Mouse (Mus musculus): ENCODE measurements at regions not wholly inside any gene's neighbourhood (a gene's known extent, or its start where the extent isn't known, plus 50 kb on each side); places are given as distances from the start of the nearest gene placed in this dataset.

DNA sequence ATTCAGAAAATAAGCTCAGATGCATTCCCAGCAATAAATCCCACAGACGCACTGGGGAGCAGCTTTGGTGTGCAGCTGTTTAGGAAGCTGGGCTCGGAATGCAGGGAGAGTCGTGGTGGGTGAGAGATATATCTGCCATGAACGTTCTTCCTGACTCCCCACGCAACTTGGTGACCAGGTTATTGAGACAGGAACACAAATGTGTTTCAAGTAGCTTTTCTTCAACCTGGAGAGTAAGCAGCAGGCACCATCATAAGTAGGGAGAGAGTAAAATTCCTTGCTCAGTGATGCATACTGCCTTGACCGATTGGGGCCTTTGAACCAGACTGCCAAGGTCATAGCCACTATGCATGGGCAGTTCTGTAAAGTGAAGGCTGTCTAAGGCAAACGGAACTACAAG lies 95.6 kb upstream of the Basp1 start:
- Histone ChIP-seq H3K9me3 (replicated peaks; ENCODE audit: insufficient read depth, low read length) (no peaks in the 10 kb centered on the region), H3K27me3 (ENCODE audit: control insufficient read depth in 1 of 2, insufficient read depth in 2 of 2, low read length in 2 of 2) (no peaks in the 10 kb centered on the region), H3K4me1 (ENCODE audit: control insufficient read depth in 1 of 2, insufficient read depth in 2 of 2, low read length in 2 of 2) (no peaks in the 10 kb centered on the region), H3K9ac (ENCODE audit: control insufficient read depth, low read depth, low read length, poor library complexity, severe bottlenecking) (no peak overlapping the region), H3K79me2 (ENCODE audit: control insufficient read depth, insufficient read depth, low read length, poor library complexity) (no peaks in the 10 kb centered on the region), H3K36me3 (ENCODE audit: control insufficient read depth in 1 of 2, insufficient read depth in 2 of 2, low read length in 2 of 2) (no peaks in the 10 kb centered on the region), H3K27ac (ENCODE audit: control insufficient read depth, low read depth, low read length) (no peak overlapping the region), H3K4me3 (ENCODE audit: control insufficient read depth in 1 of 2, insufficient read depth in 1 of 2, low read depth in 2 of 2, low read length in 2 of 2) (no peak overlapping the region)
- TF ChIP-seq POLR2AphosphoS2 (IDR thresholded peaks at IDR 0.05; ENCODE audit: low read length) (no peak), TAL1 (IDR thresholded peaks at IDR 0.05; ENCODE audit: low read length) (no peak), E2F4 (IDR thresholded peaks at IDR 0.05; ENCODE audit: borderline replicate concordance, low read depth, low read length) (no peak), RCOR1 (IDR thresholded peaks at IDR 0.05; ENCODE audit: low read depth, low read length) (no peak)
- DNase-seq (ENCODE audit: low read depth, low spot score) = no peak

DNA sequence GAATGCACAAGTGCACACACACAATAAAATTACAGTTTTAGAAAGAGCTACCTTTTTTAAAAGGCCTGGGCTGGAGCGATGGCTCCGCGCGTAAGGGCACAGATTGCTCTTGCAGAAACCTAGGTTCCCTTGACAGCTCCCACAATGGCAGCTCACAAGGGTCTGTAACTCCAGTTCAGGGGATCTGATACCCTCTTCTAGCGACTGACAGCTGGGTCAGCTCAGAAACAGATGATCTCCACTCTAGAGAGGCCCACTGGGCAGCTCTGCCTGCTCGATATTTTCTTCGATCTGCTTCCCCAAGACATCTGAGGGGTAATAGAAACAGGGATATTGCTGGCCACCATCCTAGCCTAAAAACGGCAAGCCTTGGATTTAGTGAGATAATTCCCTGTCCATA lies 96.0 kb upstream of the Basp1 start:
- no peaks in the 10 kb centered on the region for H3K27me3 ChIP-seq (ENCODE audit: control insufficient read depth in 1 of 2, insufficient read depth in 2 of 2, low read length in 2 of 2)
- H3K9ac ChIP-seq (ENCODE audit: control insufficient read depth, low read depth, low read length, poor library complexity, severe bottlenecking) = no peak overlapping the region
- no peaks in the 10 kb centered on the region for H3K79me2 ChIP-seq (ENCODE audit: control insufficient read depth, insufficient read depth, low read length, poor library complexity)
- DNase-seq (ENCODE audit: low read depth, low spot score) = no peak
- H3K9me3 ChIP-seq (replicated peaks; ENCODE audit: insufficient read depth, low read length) = no peaks in the 10 kb centered on the region
- TF ChIP-seq POLR2AphosphoS5 (IDR thresholded peaks at IDR 0.05; ENCODE audit: borderline replicate concordance, low read depth, low read length) (no peak), UBTF (IDR thresholded peaks at IDR 0.05; ENCODE audit: borderline replicate concordance, insufficient read depth, low read depth, low read length) (no peak), GABPA (IDR thresholded peaks at IDR 0.05; ENCODE audit: low read depth, low read length) (no peak), MYB (IDR thresholded peaks at IDR 0.05; ENCODE audit: low read depth, low read length) (no peak), ZMIZ1 (IDR thresholded peaks at IDR 0.05; ENCODE audit: low read depth, low read length) (no peak)
- H3K27ac ChIP-seq (ENCODE audit: control insufficient read depth, low read depth, low read length) = no peak overlapping the region
- no peaks in the 10 kb centered on the region for H3K36me3 ChIP-seq (ENCODE audit: control insufficient read depth in 1 of 2, insufficient read depth in 2 of 2, low read length in 2 of 2)
- no peak overlapping the region for H3K4me3 ChIP-seq (ENCODE audit: control insufficient read depth in 1 of 2, insufficient read depth in 1 of 2, low read depth in 2 of 2, low read length in 2 of 2)
- H3K4me1 ChIP-seq (ENCODE audit: control insufficient read depth in 1 of 2, insufficient read depth in 2 of 2, low read length in 2 of 2) = no peaks in the 10 kb centered on the region

DNA sequence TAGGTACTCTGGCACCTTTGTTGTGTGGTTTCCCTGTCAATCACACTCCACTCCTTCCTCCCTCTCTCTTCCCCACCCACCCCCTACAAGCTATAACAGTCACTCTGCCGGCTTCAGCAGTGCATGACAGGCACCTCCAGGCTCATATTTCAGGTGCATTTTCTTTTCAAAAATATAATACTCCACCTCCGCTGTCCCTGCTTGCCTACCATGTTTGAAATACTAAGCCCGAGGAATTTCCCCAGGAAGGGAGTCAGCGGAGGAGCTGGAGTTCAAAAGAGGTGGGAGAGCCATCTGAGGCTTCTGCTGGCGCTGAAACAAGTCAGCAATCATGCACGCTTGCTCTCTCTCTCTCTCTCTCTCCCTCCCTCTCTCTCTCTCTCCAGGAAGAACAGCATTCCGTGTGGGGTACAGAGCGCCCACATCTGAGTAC lies 96.5 kb upstream of the Basp1 start:
- Histone ChIP-seq H3K27me3 (ENCODE audit: control insufficient read depth in 1 of 2, insufficient read depth in 2 of 2, low read length in 2 of 2) (no peaks in the 10 kb centered on the region), H3K4me3 (ENCODE audit: control insufficient read depth in 1 of 2, insufficient read depth in 1 of 2, low read depth in 2 of 2, low read length in 2 of 2) (no peak overlapping the region), H3K4me1 (ENCODE audit: control insufficient read depth in 1 of 2, insufficient read depth in 2 of 2, low read length in 2 of 2) (no peaks in the 10 kb centered on the region), H3K9ac (ENCODE audit: control insufficient read depth, low read depth, low read length, poor library complexity, severe bottlenecking) (no peak overlapping the region), H3K9me3 (replicated peaks; ENCODE audit: insufficient read depth, low read length) (no peaks in the 10 kb centered on the region), H3K79me2 (ENCODE audit: control insufficient read depth, insufficient read depth, low read length, poor library complexity) (no peaks in the 10 kb centered on the region), H3K36me3 (ENCODE audit: control insufficient read depth in 1 of 2, insufficient read depth in 2 of 2, low read length in 2 of 2) (no peaks in the 10 kb centered on the region), H3K27ac (ENCODE audit: control insufficient read depth, low read depth, low read length) (no peak overlapping the region)
- DNase-seq (ENCODE audit: low read depth, low spot score) = no peak
- TF ChIP-seq JUND (IDR thresholded peaks at IDR 0.05; ENCODE audit: low read depth, low read length) = no peak
- no peak for TF ChIP-seq CHD2 (IDR thresholded peaks at IDR 0.05; ENCODE audit: low read length)
- TF ChIP-seq TAL1 (IDR thresholded peaks at IDR 0.05; ENCODE audit: low read length) = no peak
- TF ChIP-seq NRF1 (IDR thresholded peaks at IDR 0.05; ENCODE audit: insufficient read depth, low read depth, low read length, poor library complexity, severe bottlenecking) = no peak
- TF ChIP-seq TBP (IDR thresholded peaks at IDR 0.05; ENCODE audit: low read depth, low read length) = no peak
- no peak for TF ChIP-seq MAX (IDR thresholded peaks at IDR 0.05; ENCODE audit: low read length)
- no peak for TF ChIP-seq HCFC1 (IDR thresholded peaks at IDR 0.05; ENCODE audit: low read depth, low read length)
- no peak for TF ChIP-seq EP300 (IDR thresholded peaks at IDR 0.05; ENCODE audit: low read depth in 1 of 2, low read length in 2 of 2)
- no peak for TF ChIP-seq BHLHE40 (IDR thresholded peaks at IDR 0.05; ENCODE audit: borderline replicate concordance, low read depth, low read length)
- no peak for TF ChIP-seq KAT2A (conservative IDR thresholded peaks at IDR 0.05; ENCODE audit: low read depth, low read length)
- no peak for TF ChIP-seq GATA1 (IDR thresholded peaks at IDR 0.05; ENCODE audit: low read depth, low read length)
- no peak for TF ChIP-seq MAFK (IDR thresholded peaks at IDR 0.05; ENCODE audit: borderline replicate concordance, low read depth, low read length)
- no peak for TF ChIP-seq E2F4 (IDR thresholded peaks at IDR 0.05; ENCODE audit: borderline replicate concordance, low read depth, low read length)
- no peak for TF ChIP-seq NELFE (IDR thresholded peaks at IDR 0.05; ENCODE audit: low read depth, low read length)
- no peak for TF ChIP-seq MXI1 (IDR thresholded peaks at IDR 0.05; ENCODE audit: low read depth, low read length)
- no peak for TF ChIP-seq ZNF384 (IDR thresholded peaks at IDR 0.05; ENCODE audit: low read depth, low read length)
- TF ChIP-seq POLR2AphosphoS2 (IDR thresholded peaks at IDR 0.05; ENCODE audit: low read length) = no peak
- TF ChIP-seq ZKSCAN1 (IDR thresholded peaks at IDR 0.05; ENCODE audit: low read depth, low read length) = no peak
- no peak for TF ChIP-seq POLR2AphosphoS5 (IDR thresholded peaks at IDR 0.05; ENCODE audit: borderline replicate concordance, low read depth, low read length)
- TF ChIP-seq GABPA (IDR thresholded peaks at IDR 0.05; ENCODE audit: low read depth, low read length) = no peak
